ENCODE assay signal across 7 mouse cellular contexts in genomic region chr17:83514213-83514701, GRCm38 (mm10). TPM values are rescaled to one million over a fixed set of nuclear protein-coding genes. Genes with fewer than 3 reads are reported as not detected.
A peak's percentile ranks its signal among the peaks of the same experiment; 100 is the strongest.
DNase-seq lines count a peak whose midpoint lies in the region; ATAC-seq lines count a peak whose summit lies in the region.

No protein-coding gene starts in this region.

- no peaks in the 10 kb centered on the region for H3K27me3 ChIP-seq in embryonic facial prominence, embryonic 11.5 days (ENCODE audit: control insufficient read depth, insufficient read depth, low read length)
- H3K27me3 ChIP-seq in limb, embryonic 10.5 days (ENCODE audit: low read depth, poor library complexity, severe bottlenecking), result no peaks in the 10 kb centered on the region
- no peaks in the 10 kb centered on the region for H3K27me3 ChIP-seq in midbrain, embryonic 13.5 days

- no peaks in the 10 kb centered on the region for H3K4me1 ChIP-seq in embryonic facial prominence, embryonic 11.5 days (ENCODE audit: control insufficient read depth, insufficient read depth, low read length)
- peaks cover 24% of the 10 kb centered on the region for H3K4me1 ChIP-seq in limb, embryonic 10.5 days
- H3K4me1 ChIP-seq in midbrain, embryonic 13.5 days (replicated peaks), result peaks cover 25% of the 10 kb centered on the region

- under 1% methylated on average over 33 of the region's 33 CpGs for WGBS in embryonic facial prominence, embryonic 11.5 days
- WGBS in limb, embryonic 10.5 days, result under 1% methylated on average over 33 of the region's 33 CpGs
- 1% methylated on average over 33 of the region's 33 CpGs for WGBS in midbrain, embryonic 13.5 days

- no peak overlapping the region for H3K27ac ChIP-seq in embryonic facial prominence, embryonic 11.5 days (replicated peaks; ENCODE audit: low read depth, low read length)
- H3K27ac ChIP-seq in limb, embryonic 10.5 days, result peak overlapping the region; percentile 96
- H3K27ac ChIP-seq in midbrain, embryonic 13.5 days, result peak overlapping the region; percentile 66

- H3K9me3 ChIP-seq in embryonic facial prominence, embryonic 11.5 days (replicated peaks; ENCODE audit: control insufficient read depth, low read length), result no peaks in the 10 kb centered on the region
- no peaks in the 10 kb centered on the region for H3K9me3 ChIP-seq in limb, embryonic 10.5 days (replicated peaks)
- no peaks in the 10 kb centered on the region for H3K9me3 ChIP-seq in midbrain, embryonic 13.5 days

- peak overlapping the region; percentile 88 for H3K9ac ChIP-seq in embryonic facial prominence, embryonic 11.5 days (replicated peaks; ENCODE audit: low read length)
- H3K9ac ChIP-seq in midbrain, embryonic 13.5 days (replicated peaks), result peak overlapping the region; percentile 89

- H3K4me3 ChIP-seq in embryonic facial prominence, embryonic 11.5 days (ENCODE audit: low read depth, low read length), result peak overlapping the region; percentile 82
- peak overlapping the region; percentile 94 for H3K4me3 ChIP-seq in limb, embryonic 10.5 days
- peak overlapping the region; percentile 95 for H3K4me3 ChIP-seq in midbrain, embryonic 13.5 days (replicated peaks)

- DNase-seq in adrenal gland, postnatal 14 days, result peak; percentile 94
- DNase-seq in embryonic facial prominence, embryonic 11.5 days (ENCODE audit: low spot score), result peak; percentile 95
- DNase-seq in kidney, adult 11 months, result peak; percentile 91
- peak; percentile 94 for DNase-seq in limb, embryonic 10.5 days (ENCODE audit: low spot score)
- peak; percentile 77 for DNase-seq in spleen, adult 12 weeks (ENCODE audit: low spot score)

- H3K36me3 ChIP-seq in embryonic facial prominence, embryonic 11.5 days (replicated peaks; ENCODE audit: control insufficient read depth, insufficient read depth, low read depth, low read length), result no peaks in the 10 kb centered on the region
- H3K36me3 ChIP-seq in limb, embryonic 10.5 days, result no peaks in the 10 kb centered on the region
- no peaks in the 10 kb centered on the region for H3K36me3 ChIP-seq in midbrain, embryonic 13.5 days

- H3K4me2 ChIP-seq in embryonic facial prominence, embryonic 11.5 days (ENCODE audit: low read depth, low read length), result peak overlapping the region; percentile 70
- H3K4me2 ChIP-seq in midbrain, embryonic 13.5 days (replicated peaks), result peak overlapping the region; percentile 90

- ATAC-seq in embryonic facial prominence, embryonic 11.5 days (replicated peaks; ENCODE audit: insufficient number of reproducible peaks, low FRiP score, low TSS enrichment, low read depth), result peak; percentile 98
- ATAC-seq in granulocyte monocyte progenitor cell, adult 5-6 weeks (replicated peaks; ENCODE audit: poor library complexity, severe bottlenecking), result peak; percentile 89
- peak; percentile 99 for ATAC-seq in midbrain, embryonic 13.5 days

RNA-seq across cellular contexts. Expression of gene Cox7a2l, which starts 2.9 kb away (rescaled TPM):
- total RNA-seq in adrenal gland, postnatal 14 days (2021), result 220 and 252 TPM in 2 replicates
- 164 and 165 TPM in 2 replicates for polyA plus RNA-seq in embryonic facial prominence, embryonic 11.5 days (2014; fragmentation: Nextera tagmentation; extraction: Ambion mirVana)
- 206 and 241 TPM in 2 replicates for total RNA-seq in granulocyte monocyte progenitor cell, adult 5-6 weeks (2014; fragmentation: Nextera tagmentation)
- 194 and 229 TPM in 2 replicates for total RNA-seq in granulocyte monocyte progenitor cell, adult 5-6 weeks (2017)
- 113 and 121 TPM in 2 replicates for polyA plus RNA-seq in limb, embryonic 10.5 days (2016; fragmentation: Nextera tagmentation; extraction: Ambion mirVana)
- polyA plus RNA-seq in midbrain, embryonic 13.5 days (2015; fragmentation: Nextera tagmentation; extraction: Ambion mirVana), result 184 and 188 TPM in 2 replicates
